In the genomic region with DNA sequence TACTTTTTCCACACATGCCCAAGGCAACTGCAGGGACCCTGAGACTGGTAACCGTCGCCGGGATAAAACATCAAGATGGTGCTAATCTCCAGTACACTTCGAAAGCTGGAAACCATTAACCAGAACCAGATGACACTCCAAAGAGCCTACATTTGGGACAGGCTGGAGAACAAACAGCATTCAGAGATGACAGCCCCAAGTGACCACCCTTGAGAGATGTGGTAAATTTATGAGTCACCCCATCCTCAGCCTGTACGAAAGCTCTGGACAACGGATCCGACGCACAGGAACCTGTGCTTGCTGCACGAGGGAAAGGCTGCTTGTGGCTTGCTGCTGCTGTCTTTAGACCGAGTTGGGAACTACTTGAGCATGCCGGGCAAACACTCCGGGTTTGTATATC, we compare ENCODE assay signal across 10 mouse cellular contexts. TPM values are rescaled to one million over a fixed set of nuclear protein-coding genes. Genes with fewer than 3 reads are reported as not detected.
DNase-seq lines count a peak whose midpoint lies in the region; ATAC-seq and TF ChIP-seq lines count a peak whose summit lies in the region.
"Had no signal": no experiment of that assay in that cellular context is flagged by ENCODE, and none has a peak within 500 bp of the region (broad histone marks: within the 10 kb centered on the region; RNA-seq: fewer than 3 reads in every experiment).

No protein-coding gene starts in this region.

- peak; percentile 39 for DNase-seq in adipocyte (ENCODE audit: low spot score)
- DNase-seq in forebrain, postnatal 0 days = no peak
- DNase-seq in neural tube, embryonic 11.5 days (ENCODE audit: low spot score) = no peak
- DNase-seq in thymus, postnatal 10 days (ENCODE audit: low spot score in 2 of 2) = no peak
- DNase-seq in cerebellum, postnatal 10 days = no peak
- DNase-seq in left cerebral cortex, adult 18-20 months (ENCODE audit: low spot score in 2 of 2) = no peak
- DNase-seq: cerebellum, postnatal 14 days had no signal

- H3K9me3 ChIP-seq in intestine, embryonic 15.5 days = no peaks in the 10 kb centered on the region
- no peaks in the 10 kb centered on the region for H3K9me3 ChIP-seq in intestine, embryonic 16.5 days (ENCODE audit: control insufficient read depth, low read length)
- no peaks in the 10 kb centered on the region for H3K9me3 ChIP-seq in forebrain, postnatal 0 days (ENCODE audit: low read length)
- H3K9me3 ChIP-seq in neural tube, embryonic 11.5 days (ENCODE audit: control insufficient read depth, low read length) = no peaks in the 10 kb centered on the region

- no peak for ATAC-seq in intestine, embryonic 15.5 days
- no peak for ATAC-seq in intestine, embryonic 16.5 days
- ATAC-seq in forebrain, postnatal 0 days = no peak
- ATAC-seq in neural tube, embryonic 11.5 days (ENCODE audit: insufficient read depth, low FRiP score, low TSS enrichment) = no peak
- ATAC-seq: inflammation-experienced regulatory T-cells, adult 6 months had no signal

- H3K4me1 ChIP-seq in intestine, embryonic 15.5 days (replicated peaks) = peaks cover 31% of the 10 kb centered on the region
- peaks cover 37% of the 10 kb centered on the region for H3K4me1 ChIP-seq in intestine, embryonic 16.5 days (ENCODE audit: control insufficient read depth, insufficient read depth, low read length)
- H3K4me1 ChIP-seq in forebrain, postnatal 0 days (ENCODE audit: insufficient read depth) = peaks cover 12% of the 10 kb centered on the region
- H3K4me1 ChIP-seq in neural tube, embryonic 11.5 days (ENCODE audit: control insufficient read depth, insufficient read depth, low read length) = peaks cover 15% of the 10 kb centered on the region

- no peak overlapping the region for H3K4me2 ChIP-seq in intestine, embryonic 15.5 days (replicated peaks)
- no peak overlapping the region for H3K4me2 ChIP-seq in intestine, embryonic 16.5 days (ENCODE audit: low read depth, low read length)
- no peak overlapping the region for H3K4me2 ChIP-seq in forebrain, postnatal 0 days (ENCODE audit: low read depth)
- H3K4me2 ChIP-seq in neural tube, embryonic 11.5 days (ENCODE audit: low read depth) = no peak overlapping the region; the same call in 1 of the 2 replicates

- no peak overlapping the region for H3K9ac ChIP-seq in intestine, embryonic 15.5 days
- H3K9ac ChIP-seq in intestine, embryonic 16.5 days (ENCODE audit: low read depth, low read length) = no peak overlapping the region
- H3K9ac ChIP-seq in forebrain, postnatal 0 days = no peak overlapping the region
- H3K9ac ChIP-seq in neural tube, embryonic 11.5 days (ENCODE audit: low read length) = no peak overlapping the region

- H3K27ac ChIP-seq in intestine, embryonic 15.5 days = peak overlapping the region; percentile 42
- no peak overlapping the region; the same call in 1 of the 2 replicates for H3K27ac ChIP-seq in intestine, embryonic 16.5 days (ENCODE audit: low read length)
- H3K27ac ChIP-seq in forebrain, postnatal 0 days (ENCODE audit: low read depth, low read length) = peak overlapping the region; percentile 29; the same call in 1 of the 2 replicates
- H3K27ac ChIP-seq in neural tube, embryonic 11.5 days (ENCODE audit: low read depth, low read length) = peak overlapping the region; percentile 31

- TF ChIP-seq CTCF in forebrain, postnatal 0 days (IDR thresholded peaks at IDR 0.05; ENCODE audit: low read depth) = no peak

- H3K27me3 ChIP-seq in intestine, embryonic 15.5 days (replicated peaks) = no peaks in the 10 kb centered on the region
- H3K27me3 ChIP-seq in intestine, embryonic 16.5 days (replicated peaks; ENCODE audit: control insufficient read depth, insufficient read depth, low read length) = no peaks in the 10 kb centered on the region
- H3K27me3 ChIP-seq in forebrain, postnatal 0 days (ENCODE audit: insufficient read depth, low read length) = no peaks in the 10 kb centered on the region
- H3K27me3 ChIP-seq in neural tube, embryonic 11.5 days (ENCODE audit: control insufficient read depth, insufficient read depth, low read length) = no peaks in the 10 kb centered on the region

- no peaks in the 10 kb centered on the region for H3K36me3 ChIP-seq in intestine, embryonic 15.5 days
- no peaks in the 10 kb centered on the region for H3K36me3 ChIP-seq in intestine, embryonic 16.5 days (ENCODE audit: control insufficient read depth, insufficient read depth, low read length)
- no peaks in the 10 kb centered on the region for H3K36me3 ChIP-seq in forebrain, postnatal 0 days (ENCODE audit: insufficient read depth)
- no peaks in the 10 kb centered on the region for H3K36me3 ChIP-seq in neural tube, embryonic 11.5 days (ENCODE audit: control insufficient read depth, insufficient read depth, low read length)

- no peak overlapping the region for H3K4me3 ChIP-seq in intestine, embryonic 15.5 days (replicated peaks)
- no peak overlapping the region for H3K4me3 ChIP-seq in intestine, embryonic 16.5 days (ENCODE audit: low read length)
- no peak overlapping the region for H3K4me3 ChIP-seq in forebrain, postnatal 0 days (ENCODE audit: low read depth, low read length)
- H3K4me3 ChIP-seq in neural tube, embryonic 11.5 days (ENCODE audit: low read depth, low read length) = no peak overlapping the region

- 57% methylated on average over 12 of the region's 12 CpGs for WGBS in intestine, embryonic 15.5 days
- 52% methylated on average over 12 of the region's 12 CpGs for WGBS in intestine, embryonic 16.5 days
- 75% methylated on average over 12 of the region's 12 CpGs for WGBS in forebrain, postnatal 0 days
- WGBS in neural tube, embryonic 11.5 days = 68% methylated on average over 12 of the region's 12 CpGs

RNA-seq across cellular contexts. Expression of a gene that starts 34.2 kb away (rescaled TPM):
- polyA plus RNA-seq in intestine, embryonic 15.5 days (2015; fragmentation: Nextera tagmentation; extraction: Ambion mirVana) = 60.1 and 64.0 TPM in 2 replicates
- 81.3 and 90.6 TPM in 2 replicates for polyA plus RNA-seq in intestine, embryonic 16.5 days (2015; fragmentation: Nextera tagmentation; extraction: Ambion mirVana)
- 148 and 173 TPM in 2 replicates for total RNA-seq in forebrain, postnatal 0 days (2014; rRNA removed)
- 87.7 and 98.6 TPM in 2 replicates for polyA plus RNA-seq in forebrain, postnatal 0 days (2015; fragmentation: Nextera tagmentation; extraction: Ambion mirVana)
- polyA plus RNA-seq in neural tube, embryonic 11.5 days (2014; fragmentation: Nextera tagmentation; extraction: Ambion mirVana) = 77.5 and 91.8 TPM in 2 replicates
- 100 to 1,000 TPM in 1 of 2 experiments, 10 to 100 TPM in 1; 98.4 to 114 TPM for total RNA-seq in left cerebral cortex, adult 18-20 months (2021)

RNA-seq across cellular contexts. Expression of a gene that starts 44.5 kb away (rescaled TPM):
- polyA plus RNA-seq in intestine, embryonic 15.5 days (2015; fragmentation: Nextera tagmentation; extraction: Ambion mirVana) = 8.5 and 8.7 TPM in 2 replicates
- polyA plus RNA-seq in intestine, embryonic 16.5 days (2015; fragmentation: Nextera tagmentation; extraction: Ambion mirVana) = 7.3 and 8.8 TPM in 2 replicates
- 36.2 and 47.8 TPM in 2 replicates for total RNA-seq in forebrain, postnatal 0 days (2014; rRNA removed)
- polyA plus RNA-seq in forebrain, postnatal 0 days (2015; fragmentation: Nextera tagmentation; extraction: Ambion mirVana) = 30.3 and 37.3 TPM in 2 replicates
- polyA plus RNA-seq in neural tube, embryonic 11.5 days (2014; fragmentation: Nextera tagmentation; extraction: Ambion mirVana) = 9.3 and 15.7 TPM in 2 replicates
- 10 to 100 TPM; 27.8 to 32.3 TPM for total RNA-seq in left cerebral cortex, adult 18-20 months (2021)
